Mouse (Mus musculus): ENCODE measurements around the gene Tnn.

Gene Tnn

GRCm38 (mm10) chr1:160153480-160153879, at the start of gene Tnn:
Gene Tnn (minus strand): TSS chr1:160153580.
- no peak for DNase-seq (ENCODE audit: low spot score in 2 of 2)

GRCm38 (mm10) chr1:160195337-160195663, 41.9 kb upstream of the Tnn start:
- DNase-seq (ENCODE audit: low spot score in 2 of 2), result no peak

DNA sequence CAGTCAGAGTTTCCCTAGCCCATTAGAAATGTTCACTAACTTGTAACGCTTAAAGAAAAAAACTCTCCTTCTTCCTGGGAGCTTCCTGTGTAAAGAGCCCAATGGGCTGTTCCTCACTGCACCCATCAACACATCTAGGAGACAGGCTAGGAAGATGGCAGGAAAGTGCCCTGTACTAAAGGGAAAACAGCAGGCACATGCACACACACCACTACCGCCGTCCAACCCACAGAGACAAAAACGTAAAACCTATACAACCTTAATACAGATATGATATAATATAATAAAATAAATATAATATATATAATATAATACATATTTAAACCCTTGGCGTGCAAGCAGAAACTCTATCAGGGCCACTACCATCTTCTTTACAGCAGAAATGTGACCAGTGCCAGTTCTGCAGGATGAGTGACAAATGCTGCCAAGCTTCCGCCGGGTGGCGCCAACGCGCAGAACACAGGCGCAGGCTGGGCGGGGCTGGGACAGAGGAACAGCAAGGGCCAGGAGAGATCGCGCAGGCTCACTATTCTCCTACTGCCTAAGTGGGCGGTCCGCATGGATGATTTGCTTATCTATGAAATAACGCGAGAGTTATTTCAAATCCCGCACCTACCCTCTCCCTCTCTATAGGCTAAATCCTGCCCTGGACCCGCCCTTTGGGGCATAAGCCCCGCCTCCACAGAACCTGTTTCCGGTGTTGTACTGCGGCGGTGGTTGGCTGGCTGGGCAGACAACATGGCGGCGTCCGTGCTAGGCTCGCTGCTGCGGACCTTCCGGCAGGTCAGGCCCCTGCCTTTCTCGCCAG, 41.4 kb upstream of the Tnn start, which contains the start of gene Mrps14:
Mrps14 (plus strand) TSS at position 687 of the 808 bp plus-strand sequence.
- DNase-seq (ENCODE audit: low spot score in 2 of 2), result peak; percentile 98 to 99

DNA sequence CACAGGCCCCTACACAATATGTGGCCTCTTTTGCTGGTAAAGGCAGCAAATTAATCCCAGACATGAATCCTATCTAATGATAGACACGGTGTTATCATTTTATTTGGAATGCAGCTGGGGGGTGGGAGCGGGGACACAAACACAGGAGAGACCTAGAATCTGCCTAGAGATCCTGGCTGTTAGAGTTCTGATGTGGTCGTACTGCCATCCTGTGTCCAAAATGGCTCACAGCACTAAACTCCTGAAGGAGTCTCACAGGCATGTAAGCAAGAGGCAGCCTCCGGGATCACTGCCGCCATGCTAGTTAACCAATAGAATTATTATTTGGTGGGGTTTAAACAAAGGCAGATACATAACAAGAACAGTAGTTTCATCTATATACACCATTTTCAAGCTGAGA, 31.1 kb upstream of the Tnn start:
- DNase-seq (ENCODE audit: low spot score in 2 of 2), result peak; percentile 5 to 13

GRCm38 (mm10) chr1:160181216-160181615, 27.8 kb upstream of the Tnn start:
- DNase-seq (ENCODE audit: low spot score in 2 of 2), result no peak

DNA sequence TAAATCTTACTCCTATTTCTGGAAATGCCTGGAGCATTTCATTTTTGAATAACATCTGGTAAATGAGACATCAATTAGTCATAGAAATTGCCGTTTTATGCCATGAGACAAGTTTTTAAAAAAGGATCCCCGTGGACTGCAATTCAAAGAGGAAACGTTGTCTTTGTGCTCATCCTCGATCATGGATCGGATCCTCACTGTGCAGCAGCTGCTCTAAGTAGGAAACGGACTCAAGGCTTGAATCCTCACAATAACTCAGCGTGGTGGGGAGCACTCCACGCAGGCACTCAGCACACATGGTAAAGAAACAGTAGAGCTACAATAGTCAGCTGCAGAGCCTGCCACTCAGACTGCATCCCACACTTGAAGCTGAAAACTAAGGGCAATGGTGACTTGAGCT, 23.5 kb upstream of the Tnn start:
- DNase-seq (ENCODE audit: low spot score in 2 of 2), result no peak

DNA sequence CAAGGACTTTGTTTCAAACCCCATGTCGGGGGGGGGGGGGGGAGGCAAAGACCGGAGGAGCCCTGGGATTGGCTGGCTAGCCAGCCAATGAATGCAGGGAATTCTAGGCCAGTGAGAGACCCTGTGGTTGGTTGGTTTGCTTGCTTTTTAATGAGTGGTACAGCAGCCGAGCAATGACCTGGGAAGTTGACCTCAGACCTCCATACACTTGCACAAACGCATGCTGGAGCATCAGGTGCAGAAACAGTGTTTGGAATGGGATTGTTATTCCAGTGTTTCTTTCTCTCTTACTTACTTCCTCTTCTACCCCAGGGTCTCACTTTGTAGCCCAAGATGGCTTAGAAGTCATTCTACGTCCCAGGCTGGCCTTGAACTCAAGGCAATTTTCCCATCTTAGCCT, 13.2 kb upstream of the Tnn start:
- no peak for DNase-seq (ENCODE audit: low spot score in 2 of 2)

GRCm38 (mm10) chr1:160158190-160158589, 4.8 kb upstream of the Tnn start:
- DNase-seq (ENCODE audit: low spot score in 2 of 2), result no peak

GRCm38 (mm10) chr1:160150726-160151125, 2.7 kb downstream of the Tnn start:
- no peak for DNase-seq (ENCODE audit: low spot score in 2 of 2)

- no peak for DNase-seq (ENCODE audit: low spot score in 2 of 2)
Observed at GRCm38 (mm10) chr1:160149291-160149906, 4.0 kb downstream of the Tnn start.

DNA sequence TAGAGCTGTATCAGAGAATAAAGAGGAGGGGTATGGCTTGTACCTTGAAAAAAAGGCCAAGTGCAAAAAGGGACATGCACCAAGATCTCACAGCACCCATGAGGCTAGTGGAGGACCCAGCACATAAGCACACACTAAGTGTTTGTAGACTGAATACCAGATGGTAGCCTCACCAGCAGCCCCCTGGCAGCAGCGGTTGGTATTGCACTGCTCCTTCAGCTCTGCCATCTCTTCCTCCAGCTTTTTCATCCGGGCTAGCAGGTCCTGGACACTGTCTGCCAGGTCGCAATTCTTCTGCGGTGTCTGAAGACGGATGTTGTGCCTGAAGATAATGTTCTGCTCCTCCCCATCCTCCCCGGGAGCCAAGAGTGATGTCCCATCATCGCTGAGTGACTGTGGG, 6.1 kb downstream of the Tnn start:
- DNase-seq (ENCODE audit: low spot score in 2 of 2), result no peak

DNA sequence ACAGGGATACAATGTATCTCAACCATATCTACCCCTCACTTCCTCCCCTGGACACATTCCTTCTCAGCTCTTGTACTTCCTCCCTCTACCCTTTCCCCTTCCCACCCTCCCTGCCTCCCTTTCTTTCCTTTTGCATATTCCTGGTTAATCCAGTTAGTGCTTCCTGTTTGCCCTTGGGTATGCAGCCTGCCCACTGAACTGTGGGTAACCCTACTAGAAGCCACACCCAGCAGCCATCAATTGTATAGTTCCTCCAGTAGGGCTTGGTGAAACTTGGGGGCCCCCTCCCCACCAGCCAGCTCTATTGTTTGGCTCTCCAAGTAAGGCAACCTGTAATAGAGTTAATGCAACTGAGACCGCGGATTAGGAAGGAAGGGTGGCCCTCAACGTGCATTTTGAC, 7.8 kb downstream of the Tnn start:
- DNase-seq (ENCODE audit: low spot score in 2 of 2), result no peak

GRCm38 (mm10) chr1:160144343-160144742, 9.0 kb downstream of the Tnn start:
- DNase-seq (ENCODE audit: low spot score in 2 of 2), result no peak

DNA sequence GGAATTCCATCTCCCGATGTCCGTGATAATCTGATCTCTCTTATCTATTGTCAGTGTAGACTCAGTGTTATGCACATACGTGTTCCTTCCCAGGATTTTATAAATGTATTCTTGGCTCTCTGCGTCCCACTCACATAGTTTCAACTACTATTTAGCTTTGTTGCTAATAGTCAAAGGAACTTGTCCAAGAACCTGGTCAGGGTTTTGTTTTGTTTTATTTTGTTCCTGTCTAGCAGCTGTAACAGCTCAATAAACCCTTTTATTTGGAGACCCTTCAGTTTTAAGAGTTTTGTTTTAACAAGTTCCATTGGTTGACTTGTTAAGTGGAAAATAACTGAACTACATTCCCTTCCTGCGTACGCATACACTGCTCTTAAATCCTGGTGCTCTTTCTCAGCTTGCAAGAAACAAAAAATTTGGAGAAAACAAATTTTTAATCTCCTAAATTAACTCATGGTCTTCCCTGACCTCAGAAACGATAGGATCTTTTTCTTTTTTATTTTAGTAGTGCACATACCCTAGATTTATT, 17.0 kb downstream of the Tnn start:
- DNase-seq (ENCODE audit: low spot score in 2 of 2), result no peak

GRCm38 (mm10) chr1:160133464-160134079, 19.8 kb downstream of the Tnn start:
- no peak for DNase-seq (ENCODE audit: low spot score in 2 of 2)

- DNase-seq (ENCODE audit: low spot score in 2 of 2), result no peak
Observed at GRCm38 (mm10) chr1:160123957-160124356, 29.4 kb downstream of the Tnn start.

- no peak for DNase-seq (ENCODE audit: low spot score in 2 of 2)
Observed at GRCm38 (mm10) chr1:160108604-160109003, 44.8 kb downstream of the Tnn start.

DNA sequence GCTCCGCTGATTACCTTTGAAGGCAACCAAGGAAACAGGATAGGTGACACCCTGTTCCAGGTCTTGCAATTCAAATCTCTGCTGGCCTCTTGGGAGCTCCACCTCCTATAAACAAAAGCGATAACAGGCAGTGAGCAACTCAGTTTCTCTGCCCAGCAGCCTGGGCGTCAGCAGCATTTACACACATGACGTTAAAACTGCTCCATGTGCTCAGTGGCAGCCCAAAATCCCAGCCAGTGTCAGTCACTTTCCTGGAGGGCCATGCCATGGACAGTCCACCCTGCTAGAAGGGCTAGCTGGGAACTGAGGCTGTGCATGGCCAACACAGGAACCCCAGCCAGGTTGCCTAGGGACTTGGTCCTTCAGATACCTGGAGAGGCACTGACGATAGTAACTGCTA, 48.0 kb downstream of the Tnn start:
- DNase-seq (ENCODE audit: low spot score in 2 of 2), result no peak

- DNase-seq (ENCODE audit: low spot score in 2 of 2), result no peak
Observed at GRCm38 (mm10) chr1:160100996-160101395, 52.4 kb downstream of the Tnn start.

DNA sequence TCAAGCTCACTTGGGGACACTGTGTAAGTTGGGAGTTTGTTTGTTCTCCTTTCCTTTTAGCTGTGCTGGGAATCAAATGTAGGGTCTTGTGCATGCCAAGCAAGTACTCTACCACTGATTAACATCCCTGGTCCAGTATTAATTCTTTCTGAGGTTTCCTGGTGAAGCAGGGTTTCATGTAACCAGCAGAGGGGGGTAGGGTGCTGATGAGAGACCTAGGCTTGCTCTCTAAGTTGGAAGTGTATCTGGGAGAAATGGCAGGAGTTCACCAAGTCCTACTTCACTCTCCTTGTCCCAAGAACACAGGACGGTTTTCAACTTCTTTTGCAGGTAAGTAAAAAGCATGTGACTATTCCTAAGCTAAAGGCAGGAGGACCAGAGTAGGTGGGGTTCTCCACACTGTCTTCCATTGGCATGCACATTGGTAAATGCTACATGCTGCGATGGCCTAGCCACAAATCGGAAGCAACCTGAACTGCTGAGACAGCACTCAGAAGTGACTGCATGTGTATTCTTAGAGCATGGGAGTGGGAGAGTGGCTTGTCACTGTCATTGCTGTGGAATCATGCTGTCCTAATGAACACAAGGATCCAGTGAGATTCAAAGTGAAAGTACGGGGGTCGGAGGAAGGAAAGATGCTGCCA, 53.6 kb downstream of the Tnn start:
- DNase-seq (ENCODE audit: low spot score in 2 of 2), result no peak

DNA sequence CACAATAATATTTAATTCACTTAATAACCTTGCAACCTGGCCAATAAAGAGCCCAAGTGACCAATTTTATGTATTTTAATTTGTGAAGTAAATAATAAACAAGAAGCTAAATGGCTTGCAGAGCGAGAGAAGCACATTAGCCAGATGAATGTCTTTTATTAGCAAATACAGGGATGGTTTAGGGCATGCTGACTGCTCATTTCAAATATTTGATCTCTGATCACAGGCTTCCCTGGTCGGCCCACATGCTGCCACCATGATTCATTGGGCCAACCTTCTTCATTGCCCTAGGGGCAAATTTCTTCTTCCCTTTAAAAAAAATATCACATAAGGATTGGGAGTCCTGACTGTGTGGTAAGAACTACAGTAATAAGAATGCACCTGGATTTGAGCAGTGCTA, 66.7 kb downstream of the Tnn start:
- no peak for DNase-seq (ENCODE audit: low spot score in 2 of 2)

- no peak for DNase-seq (ENCODE audit: low spot score in 2 of 2)
Observed at GRCm38 (mm10) chr1:160084239-160084638, 69.1 kb downstream of the Tnn start.

Data from urinary bladder, postnatal 36 days (tissue).